Mouse (Mus musculus): Measurements from ENCODE around the gene Vkorc1l1. TPM values are rescaled to one million over a fixed set of nuclear protein-coding genes. Genes with fewer than 3 reads are reported as not detected.

The Vkorc1l1 gene
- total RNA-seq, 1 experiment = 48.1 TPM

GRCm38 (mm10) chr5:129918065-129918651 is 23.6 kb upstream of the Vkorc1l1 start:
- TF ChIP-seq HCFC1 (IDR thresholded peaks at IDR 0.05; ENCODE audit: borderline replicate concordance, insufficient read depth, low read length) = no peak
- TF ChIP-seq CHD2 (IDR thresholded peaks at IDR 0.05; ENCODE audit: low read depth, low read length) = peak; percentile 98
- TF ChIP-seq ZC3H11A (IDR thresholded peaks at IDR 0.05; ENCODE audit: borderline replicate concordance, low read depth, low read length) = no peak
- Histone ChIP-seq H3K9me3 (ENCODE audit: control insufficient read depth, insufficient read depth, low read depth, low read length) (no peaks in the 10 kb centered on the region), H3K36me3 (ENCODE audit: control insufficient read depth, insufficient read depth, low read length, poor library complexity, severe bottlenecking) (no peaks in the 10 kb centered on the region), H3K4me3 (ENCODE audit: insufficient read depth in 1 of 2, low read depth in 1 of 2, low read length in 2 of 2, poor library complexity in 1 of 2, severe bottlenecking in 1 of 2) (peak overlapping the region; percentile 39 to 53), H3K9ac (ENCODE audit: insufficient read depth, low read depth, low read length, poor library complexity, severe bottlenecking) (peak overlapping the region; percentile 73), H3K4me1 (ENCODE audit: control insufficient read depth in 2 of 2, insufficient read depth in 2 of 2, low read length in 2 of 2, poor library complexity in 1 of 2) (peaks cover 6 to 9% of the 10 kb centered on the region in 2 experiments; a peak in 3 of 4 replicates), H3K27ac (ENCODE audit: insufficient read depth, low read depth, low read length, poor library complexity, severe bottlenecking) (peak overlapping the region; percentile 94)
- in situ Hi-C loops (cut with MboI; ENCODE audit: low sequenced_read_pairs in 2 of 2, unreplicated experiment in 2 of 2) = no loop called here
- no peak for DNase-seq (ENCODE audit: low read depth, low spot score)

GRCm38 (mm10) chr5:129918752-129919151 is 23.0 kb upstream of the Vkorc1l1 start:
- H3K9ac ChIP-seq (ENCODE audit: insufficient read depth, low read depth, low read length, poor library complexity, severe bottlenecking) = peak overlapping the region; percentile 66

GRCm38 (mm10) chr5:129919320-129919719 is 22.4 kb upstream of the Vkorc1l1 start:
- no peak for TF ChIP-seq HCFC1 (IDR thresholded peaks at IDR 0.05; ENCODE audit: borderline replicate concordance, insufficient read depth, low read length)
- TF ChIP-seq ZC3H11A (IDR thresholded peaks at IDR 0.05; ENCODE audit: borderline replicate concordance, low read depth, low read length) = no peak
- TF ChIP-seq ZNF384 (IDR thresholded peaks at IDR 0.05; ENCODE audit: low read depth, low read length) = no peak
- no peak for TF ChIP-seq MAFK (IDR thresholded peaks at IDR 0.05; ENCODE audit: insufficient read depth, low read depth, low read length)
- TF ChIP-seq CHD2 (IDR thresholded peaks at IDR 0.05; ENCODE audit: low read depth, low read length) = no peak
- Histone ChIP-seq H3K9ac (ENCODE audit: insufficient read depth, low read depth, low read length, poor library complexity, severe bottlenecking) (peak overlapping the region; percentile 66; the same call in 1 of the 2 replicates), H3K27ac (ENCODE audit: insufficient read depth, low read depth, low read length, poor library complexity, severe bottlenecking) (peak overlapping the region; percentile 82), H3K4me3 (ENCODE audit: insufficient read depth in 1 of 2, low read depth in 1 of 2, low read length in 2 of 2, poor library complexity in 1 of 2, severe bottlenecking in 1 of 2) (peak overlapping the region in 1 of 2 experiments; percentile 36; a peak in 2 of 4 replicates), H3K9me3 (ENCODE audit: control insufficient read depth, insufficient read depth, low read depth, low read length) (no peaks in the 10 kb centered on the region), H3K36me3 (ENCODE audit: control insufficient read depth, insufficient read depth, low read length, poor library complexity, severe bottlenecking) (no peaks in the 10 kb centered on the region), H3K4me1 (ENCODE audit: control insufficient read depth in 2 of 2, insufficient read depth in 2 of 2, low read length in 2 of 2, poor library complexity in 1 of 2) (peaks cover 6 to 9% of the 10 kb centered on the region in 2 experiments; a peak in 3 of 4 replicates)
- in situ Hi-C loops (cut with MboI; ENCODE audit: low sequenced_read_pairs in 2 of 2, unreplicated experiment in 2 of 2) = no loop called here
- no peak for DNase-seq (ENCODE audit: low read depth, low spot score)

More at GRCm38 (mm10) chr5:129918752-129919151, 23.0 kb upstream of the Vkorc1l1 start:
- in situ Hi-C loops (cut with MboI; ENCODE audit: low sequenced_read_pairs in 2 of 2, unreplicated experiment in 2 of 2) = no loop called here
- no peak for TF ChIP-seq MAFK (IDR thresholded peaks at IDR 0.05; ENCODE audit: insufficient read depth, low read depth, low read length)
- no peak for TF ChIP-seq HCFC1 (IDR thresholded peaks at IDR 0.05; ENCODE audit: borderline replicate concordance, insufficient read depth, low read length)
- H3K27ac ChIP-seq (ENCODE audit: insufficient read depth, low read depth, low read length, poor library complexity, severe bottlenecking) = peak overlapping the region; percentile 82
- H3K4me3 ChIP-seq (ENCODE audit: insufficient read depth in 1 of 2, low read depth in 1 of 2, low read length in 2 of 2, poor library complexity in 1 of 2, severe bottlenecking in 1 of 2) = peak overlapping the region; percentile 36 to 44; a peak in 3 of 4 replicates
- no peaks in the 10 kb centered on the region for H3K9me3 ChIP-seq (ENCODE audit: control insufficient read depth, insufficient read depth, low read depth, low read length)
- peaks cover 6 to 9% of the 10 kb centered on the region in 2 experiments; a peak in 3 of 4 replicates for H3K4me1 ChIP-seq (ENCODE audit: control insufficient read depth in 2 of 2, insufficient read depth in 2 of 2, low read length in 2 of 2, poor library complexity in 1 of 2)
- no peaks in the 10 kb centered on the region for H3K36me3 ChIP-seq (ENCODE audit: control insufficient read depth, insufficient read depth, low read length, poor library complexity, severe bottlenecking)
- DNase-seq (ENCODE audit: low read depth, low spot score) = no peak

- Histone ChIP-seq H3K9me3 (ENCODE audit: control insufficient read depth, insufficient read depth, low read depth, low read length) (no peaks in the 10 kb centered on the region), H3K4me1 (ENCODE audit: control insufficient read depth in 2 of 2, insufficient read depth in 2 of 2, low read length in 2 of 2, poor library complexity in 1 of 2) (peaks cover 3% of the 10 kb centered on the region in 2 experiments; a peak in 2 of 4 replicates), H3K9ac (ENCODE audit: insufficient read depth, low read depth, low read length, poor library complexity, severe bottlenecking) (no peak overlapping the region), H3K36me3 (ENCODE audit: control insufficient read depth, insufficient read depth, low read length, poor library complexity, severe bottlenecking) (no peaks in the 10 kb centered on the region), H3K4me3 (ENCODE audit: insufficient read depth in 1 of 2, low read depth in 1 of 2, low read length in 2 of 2, poor library complexity in 1 of 2, severe bottlenecking in 1 of 2) (no peak overlapping the region), H3K27ac (ENCODE audit: insufficient read depth, low read depth, low read length, poor library complexity, severe bottlenecking) (no peak overlapping the region)
- TF ChIP-seq CHD2 (IDR thresholded peaks at IDR 0.05; ENCODE audit: low read depth, low read length) = no peak
- TF ChIP-seq ZC3H11A (IDR thresholded peaks at IDR 0.05; ENCODE audit: borderline replicate concordance, low read depth, low read length) = no peak
- no peak for TF ChIP-seq HCFC1 (IDR thresholded peaks at IDR 0.05; ENCODE audit: borderline replicate concordance, insufficient read depth, low read length)
- no peak for TF ChIP-seq ZNF384 (IDR thresholded peaks at IDR 0.05; ENCODE audit: low read depth, low read length)
- TF ChIP-seq MAFK (IDR thresholded peaks at IDR 0.05; ENCODE audit: insufficient read depth, low read depth, low read length) = no peak
- DNase-seq (ENCODE audit: low read depth, low spot score) = no peak
- in situ Hi-C loops (cut with MboI; ENCODE audit: low sequenced_read_pairs in 2 of 2, unreplicated experiment in 2 of 2) = no loop called here
Measured at GRCm38 (mm10) chr5:129921972-129922371, 19.8 kb upstream of the Vkorc1l1 start.

Data from ES-E14 (cell line).